Mouse (Mus musculus) CD4-positive naive resting alpha-beta T cell, adult 76 days (primary cell): ENCODE results near the gene Trim43a. TPM values are rescaled to one million over a fixed set of nuclear protein-coding genes. Genes with fewer than 3 reads are reported as not detected.

Source experiments
- total RNA-seq: library from RNA; stranded (reverse); gene quantifications from one replicate; pipeline ENCODE4 v1.2.4, GENCODE M21; 2023

The Trim43a gene
- total RNA-seq, result not detected

GRCm38 (mm10) chr9:88580591-88580990 lies at the start of gene Trim43a:
Gene Trim43a (plus strand): TSS chr9:88580891.

GRCm38 (mm10) chr9:88547851-88548613 lies 32.7 kb upstream of the Trim43a start, which contains the start of gene Zfp949:
Gene Zfp949 (plus strand): TSS chr9:88548020.

Other genes starting within 250 kb of the Trim43a start
- 23.8 TPM for gene Snx14, start 141.9 kb upstream of the Trim43a start, total RNA-seq
- not detected for gene Gm20537, start 124.3 kb upstream of the Trim43a start, total RNA-seq
- gene Syncrip, start 98.3 kb upstream of the Trim43a start, total RNA-seq, result 137 TPM
- 10.0 TPM for gene Zfp949, start 32.9 kb upstream of the Trim43a start, total RNA-seq
- gene Mthfsl, start 139.4 kb downstream of the Trim43a start, total RNA-seq, result 44.8 TPM
- 6.7 TPM for gene Bcl2a1d, start 151.0 kb downstream of the Trim43a start, total RNA-seq